Mouse (Mus musculus) embryo, embryonic 11 days (tissue): ENCODE data around the gene Klrg1.

ENCODE experiments used
- DNase-seq: peaks from one replicate; pipeline ENCODE4 v3.0.0-alpha.2; 2015

Klrg1 gene

GRCm38 (mm10) chr6:122282782-122283181 is at the start of gene Klrg1:
TSS of gene Klrg1 (minus strand) at chr6:122282882.
- DNase-seq: no peak

GRCm38 (mm10) chr6:122325361-122325975 is 42.8 kb upstream of the Klrg1 start:
- DNase-seq: no peak

- no peak for DNase-seq
Measured at GRCm38 (mm10) chr6:122318726-122319125, 36.0 kb upstream of the Klrg1 start.

GRCm38 (mm10) chr6:122310187-122310820 is 27.6 kb upstream of the Klrg1 start:
- DNase-seq: no peak

- DNase-seq: no peak
Measured at GRCm38 (mm10) chr6:122309446-122309960, 26.8 kb upstream of the Klrg1 start.

- DNase-seq: peak; percentile 95
Measured at GRCm38 (mm10) chr6:122308505-122309393, 26.1 kb upstream of the Klrg1 start, which contains the start of gene M6pr. TSS of gene M6pr (plus strand) at chr6:122308720.

GRCm38 (mm10) chr6:122308136-122308504 is 25.4 kb upstream of the Klrg1 start:
- no peak for DNase-seq

- DNase-seq: no peak
Measured at GRCm38 (mm10) chr6:122306707-122307106, 24.0 kb upstream of the Klrg1 start.

GRCm38 (mm10) chr6:122304790-122305555 is 22.3 kb upstream of the Klrg1 start:
- no peak for DNase-seq

- peak; percentile 85 for DNase-seq
Measured at GRCm38 (mm10) chr6:122304355-122304754, 21.7 kb upstream of the Klrg1 start.

GRCm38 (mm10) chr6:122303526-122303925 is 20.8 kb upstream of the Klrg1 start:
- no peak for DNase-seq

GRCm38 (mm10) chr6:122302661-122303060 is 20.0 kb upstream of the Klrg1 start:
- DNase-seq: no peak

- DNase-seq: no peak
Measured at GRCm38 (mm10) chr6:122302121-122302520, 19.4 kb upstream of the Klrg1 start.

- no peak for DNase-seq
Measured at GRCm38 (mm10) chr6:122299621-122300133, 17.0 kb upstream of the Klrg1 start.

- DNase-seq: no peak
Measured at GRCm38 (mm10) chr6:122298223-122298609, 15.5 kb upstream of the Klrg1 start.

- peak; percentile 76 for DNase-seq
Measured at GRCm38 (mm10) chr6:122297279-122298222, 14.9 kb upstream of the Klrg1 start.

GRCm38 (mm10) chr6:122296918-122297278 is 14.2 kb upstream of the Klrg1 start:
- no peak for DNase-seq

- DNase-seq: no peak
Measured at GRCm38 (mm10) chr6:122295242-122295641, 12.6 kb upstream of the Klrg1 start.

- DNase-seq: no peak
Measured at GRCm38 (mm10) chr6:122294290-122294689, 11.6 kb upstream of the Klrg1 start.

- DNase-seq: no peak
Measured at GRCm38 (mm10) chr6:122293796-122294195, 11.1 kb upstream of the Klrg1 start.

GRCm38 (mm10) chr6:122293121-122293520 is 10.4 kb upstream of the Klrg1 start:
- no peak for DNase-seq
